Mouse (Mus musculus) kidney, embryonic 14.5 days (tissue): ENCODE data around the gene Gas2l2. TPM values are rescaled to one million over a fixed set of nuclear protein-coding genes. Genes with fewer than 3 reads are reported as not detected.

Experiments used
- ATAC-seq: fragments of 200-750 bp; cut with Nextera tagmentation; 2 replicates; pipeline ENCODE4 v1.8.0; 2017; ENCODE audit warnings: moderate number of reproducible peaks, mild to moderate bottlenecking, moderate TSS enrichment, moderate library complexity; ENCODE audit not compliant: low FRiP score, low TSS enrichment
- H3K27ac ChIP-seq: fragments of 300-500 bp; sonication (generic); 2 replicates; pipeline ENCODE4 v1.5.1; 2014; ENCODE audit warnings: low read depth, mild to moderate bottlenecking, low read length, moderate library complexity, mixed read lengths
- H3K27me3 ChIP-seq: fragments of 300-500 bp; sonication (generic); 2 replicates; pipeline ENCODE4 v1.6.1; 2014; ENCODE audit warnings: mild to moderate bottlenecking, low read length; ENCODE audit not compliant: control insufficient read depth, insufficient read depth
- H3K36me3 ChIP-seq: fragments of 300-500 bp; sonication (generic); 2 replicates; pipeline ENCODE4 v1.6.1; 2014; ENCODE audit warnings: low read length, mixed read lengths; ENCODE audit not compliant: control insufficient read depth, insufficient read depth
- H3K4me1 ChIP-seq: fragments of 300-500 bp; sonication (generic); 2 replicates; pipeline ENCODE4 v1.6.1; 2014; ENCODE audit warnings: low read length, mixed read lengths; ENCODE audit not compliant: control insufficient read depth, insufficient read depth
- H3K4me2 ChIP-seq: fragments of 300-500 bp; sonication (generic); replicated peaks from 2 replicates; pipeline ENCODE4 v1.6.1; 2014; ENCODE audit warnings: low read depth, mild to moderate bottlenecking, low read length
- H3K4me3 ChIP-seq: fragments of 300-500 bp; sonication (generic); 2 replicates; pipeline ENCODE4 v1.5.1; 2014; ENCODE audit warnings: mild to moderate bottlenecking, low read length
- H3K9ac ChIP-seq: fragments of 300-500 bp; sonication (generic); 2 replicates; pipeline ENCODE4 v1.6.1; 2014; ENCODE audit warnings: low read depth, mild to moderate bottlenecking, low read length, moderate library complexity
- H3K9me3 ChIP-seq: fragments of 300-500 bp; sonication (generic); 2 replicates; pipeline ENCODE4 v1.6.1; 2016; ENCODE audit warnings: low read length; ENCODE audit not compliant: control insufficient read depth
- WGBS: fragments of 180-500 bp; shearing (Covaris S2); extraction: QIAGEN DNeasy Blood & Tissue Kit; methylation state at CpG from one replicate; pipeline ENCODE4 v1.1.7; 2014; 5-methylcytosine and 5-hydroxymethylcytosine counted together
- polyA plus RNA-seq: library from polyadenylated mRNA; unstranded; fragments of >200 nt; fragmentation: Nextera tagmentation; extraction: Ambion mirVana; gene quantifications from 2 replicates; pipeline ENCODE4 v1.2.1, GENCODE M21; 2014

Gas2l2 gene
- not detected in 2 replicates for polyA plus RNA-seq

GRCm38 (mm10) chr11:83429355-83429754, at the start of gene Gas2l2:
Gas2l2 (minus strand) TSS chr11:83429455.
- Histone ChIP-seq H3K4me3 (no peak within 1 kb of the TSS), H3K9ac (no peak within 1 kb of the TSS), H3K4me1 (no peaks in the 10 kb centered on the region), H3K4me2 (no peak within 1 kb of the TSS), H3K9me3 (no peaks in the 10 kb centered on the region), H3K27me3 (peaks cover 7% of the 10 kb centered on the region), H3K27ac (no peak within 1 kb of the TSS), H3K36me3 (no peaks in the 10 kb centered on the region)
- 60% methylated on average over 5 of the region's 5 CpGs for WGBS
- no peak for ATAC-seq

GRCm38 (mm10) chr11:83473235-83474016, 44.2 kb upstream of the Gas2l2 start:
- Histone ChIP-seq H3K4me2 (peak overlapping the region; percentile 90), H3K9me3 (no peaks in the 10 kb centered on the region), H3K27me3 (no peaks in the 10 kb centered on the region), H3K9ac (peak overlapping the region; percentile 70), H3K36me3 (peaks cover 12% of the 10 kb centered on the region; the same call in 1 of the 2 replicates), H3K4me3 (peak overlapping the region; percentile 82), H3K4me1 (peaks cover 10% of the 10 kb centered on the region), H3K27ac (peak overlapping the region; percentile 94)
- ATAC-seq = peak; percentile 83
- under 1% methylated on average over 46 of the region's 52 CpGs for WGBS

- WGBS = under 1% methylated on average over 66 of the region's 66 CpGs
- peak within 1 kb of the TSS; percentile 94 for H3K27ac ChIP-seq
Observed at GRCm38 (mm10) chr11:83472324-83473234, 43.3 kb upstream of the Gas2l2 start, which contains the start of gene Taf15. Taf15 (plus strand) TSS chr11:83473086.

GRCm38 (mm10) chr11:83471766-83472165, 42.5 kb upstream of the Gas2l2 start:
- H3K27me3 ChIP-seq = no peaks in the 10 kb centered on the region
- H3K4me2 ChIP-seq = no peak overlapping the region; the same call in 1 of the 2 replicates
- H3K27ac ChIP-seq = no peak overlapping the region
- 0 out of 2 replicates have a peak overlapping the region, but pooled peaks have one; percentile 70 for H3K9ac ChIP-seq
- H3K4me1 ChIP-seq = peaks cover 10% of the 10 kb centered on the region
- no peak overlapping the region for H3K4me3 ChIP-seq
- no peak; the same call in 1 of the 2 replicates for ATAC-seq
- no peaks in the 10 kb centered on the region for H3K9me3 ChIP-seq
- peaks cover 3% of the 10 kb centered on the region; the same call in 1 of the 2 replicates for H3K36me3 ChIP-seq
- WGBS = 92% methylated on average over 2 of the region's 2 CpGs

More at GRCm38 (mm10) chr11:83472324-83473234, 43.3 kb upstream of the Gas2l2 start, which contains the start of gene Taf15:
- Histone ChIP-seq H3K9me3 (no peaks in the 10 kb centered on the region), H3K27me3 (no peaks in the 10 kb centered on the region), H3K4me3 (peak within 1 kb of the TSS; percentile 82), H3K4me2 (peak within 1 kb of the TSS; percentile 90), H3K9ac (peak within 1 kb of the TSS; percentile 70), H3K36me3 (peaks cover 7% of the 10 kb centered on the region; the same call in 1 of the 2 replicates), H3K4me1 (peaks cover 10% of the 10 kb centered on the region)
- ATAC-seq = peak; percentile 98

- WGBS = 89% methylated on average over 3 of the region's 3 CpGs
- H3K27ac ChIP-seq = no peak overlapping the region
- H3K9ac ChIP-seq = no peak overlapping the region
- no peaks in the 10 kb centered on the region for H3K4me1 ChIP-seq
- no peak overlapping the region for H3K4me2 ChIP-seq
- no peak overlapping the region for H3K4me3 ChIP-seq
- H3K27me3 ChIP-seq = peaks cover 3% of the 10 kb centered on the region; the same call in 1 of the 2 replicates
- no peak for ATAC-seq
- H3K9me3 ChIP-seq = no peaks in the 10 kb centered on the region
- H3K36me3 ChIP-seq = no peaks in the 10 kb centered on the region
Observed at GRCm38 (mm10) chr11:83468765-83469164, 39.5 kb upstream of the Gas2l2 start.

GRCm38 (mm10) chr11:83467120-83467652, 37.9 kb upstream of the Gas2l2 start:
- Histone ChIP-seq H3K4me3 (no peak overlapping the region), H3K4me2 (no peak overlapping the region), H3K4me1 (0 out of 2 replicates have a peak, but pooled peaks cover 5% of the 10 kb centered on the region), H3K9me3 (no peaks in the 10 kb centered on the region), H3K9ac (no peak overlapping the region), H3K36me3 (no peaks in the 10 kb centered on the region), H3K27ac (no peak overlapping the region; the same call in 1 of the 2 replicates), H3K27me3 (peaks cover 9% of the 10 kb centered on the region)
- no peak for ATAC-seq
- WGBS = 63% methylated on average over 11 of the region's 11 CpGs

- no peaks in the 10 kb centered on the region for H3K36me3 ChIP-seq
- ATAC-seq = no peak
- 0 out of 2 replicates have a peak, but pooled peaks cover 5% of the 10 kb centered on the region for H3K4me1 ChIP-seq
- 24% methylated on average over 2 of the region's 2 CpGs for WGBS
- peaks cover 9% of the 10 kb centered on the region for H3K27me3 ChIP-seq
- H3K9me3 ChIP-seq = no peaks in the 10 kb centered on the region
- no peak overlapping the region for H3K4me2 ChIP-seq
- no peak overlapping the region for H3K27ac ChIP-seq
- no peak overlapping the region for H3K4me3 ChIP-seq
- H3K9ac ChIP-seq = no peak overlapping the region
Observed at GRCm38 (mm10) chr11:83465976-83466375, 36.7 kb upstream of the Gas2l2 start.

- ATAC-seq = peak; percentile 86
- H3K4me3 ChIP-seq = peak within 1 kb of the TSS; percentile 62
- H3K27me3 ChIP-seq = peaks cover 9% of the 10 kb centered on the region
- H3K9ac ChIP-seq = peak within 1 kb of the TSS; percentile 65
- WGBS = under 1% methylated on average over 33 of the region's 42 CpGs
- peak within 1 kb of the TSS; percentile 98 for H3K4me2 ChIP-seq
- H3K9me3 ChIP-seq = no peaks in the 10 kb centered on the region
- no peaks in the 10 kb centered on the region for H3K36me3 ChIP-seq
- no peak within 1 kb of the TSS for H3K27ac ChIP-seq
- H3K4me1 ChIP-seq = peaks cover 9% of the 10 kb centered on the region; the same call in 1 of the 2 replicates
Observed at GRCm38 (mm10) chr11:83462711-83463244, 33.5 kb upstream of the Gas2l2 start, which contains the start of gene Mmp28. Mmp28 (minus strand) TSS chr11:83463071.
